Mouse (Mus musculus) embryonic facial prominence, embryonic 11.5 days (tissue): ENCODE measurements around the gene Rhbdd3. TPM values are rescaled to one million over a fixed set of nuclear protein-coding genes. Genes with fewer than 3 reads are reported as not detected.

ENCODE experiments used
- ATAC-seq: fragments of 200-750 bp; cut with Nextera tagmentation; replicated peaks from 2 replicates; pipeline ENCODE4 v1.8.0; 2017; ENCODE audit warnings: low read depth; ENCODE audit not compliant: insufficient number of reproducible peaks, low FRiP score, low TSS enrichment
- DNase-seq: peaks from one replicate; pipeline ENCODE4 v3.0.0-alpha.2; 2015; ENCODE audit warnings: low spot score
- H3K27ac ChIP-seq: fragments of 300-500 bp; sonication (generic); replicated peaks from 2 replicates; pipeline ENCODE4 v1.5.1; 2014; ENCODE audit warnings: mild to moderate bottlenecking, low read depth, low read length, control low read depth
- H3K27me3 ChIP-seq: fragments of 300-500 bp; sonication (generic); 2 replicates; pipeline ENCODE4 v1.6.1; 2014; ENCODE audit warnings: mild to moderate bottlenecking, low read length, moderate library complexity, mixed read lengths; ENCODE audit not compliant: control insufficient read depth, insufficient read depth
- H3K36me3 ChIP-seq: fragments of 300-500 bp; sonication (generic); replicated peaks from 2 replicates; pipeline ENCODE4 v1.6.1; 2014; ENCODE audit warnings: low read depth, mild to moderate bottlenecking, low read length, moderate library complexity, mixed read lengths; ENCODE audit not compliant: control insufficient read depth, insufficient read depth
- H3K4me1 ChIP-seq: fragments of 300-500 bp; sonication (generic); 2 replicates; pipeline ENCODE4 v1.6.1; 2014; ENCODE audit warnings: low read length, mixed read lengths; ENCODE audit not compliant: control insufficient read depth, insufficient read depth
- H3K4me2 ChIP-seq: fragments of 300-500 bp; sonication (generic); 2 replicates; pipeline ENCODE4 v1.6.1; 2014; ENCODE audit warnings: low read depth, mild to moderate bottlenecking, control low read depth, low read length, moderate library complexity
- H3K4me3 ChIP-seq: fragments of 300-500 bp; sonication (generic); 2 replicates; pipeline ENCODE4 v1.5.1; 2014; ENCODE audit warnings: low read depth, low read length, control low read depth
- H3K9ac ChIP-seq: fragments of 300-500 bp; sonication (generic); replicated peaks from 2 replicates; pipeline ENCODE4 v1.6.1; 2014; ENCODE audit warnings: mild to moderate bottlenecking, control low read depth, low read length
- H3K9me3 ChIP-seq: fragments of 300-500 bp; sonication (generic); replicated peaks from 2 replicates; pipeline ENCODE4 v1.6.1; 2016; ENCODE audit warnings: mild to moderate bottlenecking, low read length, inconsistent platforms, mixed read lengths; ENCODE audit not compliant: control insufficient read depth
- WGBS: fragments of 180-500 bp; shearing (Covaris S2); extraction: QIAGEN DNeasy Blood & Tissue Kit; methylation state at CpG from one replicate; pipeline ENCODE4 v1.1.7; 2014; 5-methylcytosine and 5-hydroxymethylcytosine counted together
- polyA plus RNA-seq: library from polyadenylated mRNA; unstranded; fragments of >200 nt; fragmentation: Nextera tagmentation; extraction: Ambion mirVana; gene quantifications from 2 replicates; pipeline ENCODE4 v1.2.1, GENCODE M21; 2014

Gene Rhbdd3
- polyA plus RNA-seq, 1 experiment from 2014 or later = 15.3 TPM

DNA sequence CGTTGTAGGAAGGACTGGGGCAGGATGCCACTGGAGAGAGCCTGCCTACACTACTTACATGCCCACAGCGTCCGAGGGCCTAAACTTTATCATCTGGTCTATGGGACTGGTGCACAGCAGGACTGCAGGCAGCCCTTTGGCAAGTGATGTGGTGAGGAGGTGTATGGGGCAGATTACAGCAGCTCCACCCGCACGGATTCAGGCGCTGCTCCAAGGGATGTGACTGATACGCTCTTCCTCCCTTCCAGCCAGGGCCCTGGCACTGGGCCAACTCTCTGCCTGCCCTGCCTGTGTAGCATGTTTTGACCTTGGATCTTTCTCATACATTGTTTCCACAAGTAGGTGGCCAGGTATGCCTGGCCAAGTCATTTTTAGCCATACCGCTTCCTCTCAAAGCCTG is 41.9 kb downstream of the Rhbdd3 start:
- WGBS = 69% methylated on average over 8 of the region's 8 CpGs
- no peak overlapping the region for H3K9ac ChIP-seq
- no peak for DNase-seq

DNA sequence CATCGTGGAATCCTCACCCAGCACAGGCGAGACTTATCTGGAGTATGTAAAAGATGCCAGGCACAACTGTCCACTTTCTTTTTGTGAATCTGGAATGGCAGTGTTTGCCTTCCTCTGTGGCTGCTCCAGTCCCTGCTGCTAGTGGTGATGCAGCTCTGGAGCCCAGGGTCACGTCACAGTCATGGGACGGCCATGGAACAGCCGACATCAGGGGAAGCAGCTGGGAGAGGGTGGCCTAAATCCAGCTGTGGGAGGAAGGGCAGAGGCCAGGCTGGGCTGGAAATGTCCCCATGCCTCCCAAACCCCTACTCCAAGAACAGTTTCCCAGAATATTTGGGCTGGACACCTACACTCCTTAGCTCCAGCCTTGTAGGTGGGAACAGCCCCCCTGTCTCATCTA is 42.5 kb downstream of the Rhbdd3 start:
- WGBS = 75% methylated on average over 5 of the region's 5 CpGs

More for the DNA sequence above, 41.9 kb downstream of the Rhbdd3 start:
- Histone ChIP-seq H3K27me3 (no peaks in the 10 kb centered on the region), H3K9me3 (no peaks in the 10 kb centered on the region), H3K4me1 (no peaks in the 10 kb centered on the region), H3K36me3 (no peaks in the 10 kb centered on the region), H3K27ac (no peak overlapping the region), H3K4me2 (no peak overlapping the region), H3K4me3 (no peak overlapping the region)
- ATAC-seq = no peak

DNA sequence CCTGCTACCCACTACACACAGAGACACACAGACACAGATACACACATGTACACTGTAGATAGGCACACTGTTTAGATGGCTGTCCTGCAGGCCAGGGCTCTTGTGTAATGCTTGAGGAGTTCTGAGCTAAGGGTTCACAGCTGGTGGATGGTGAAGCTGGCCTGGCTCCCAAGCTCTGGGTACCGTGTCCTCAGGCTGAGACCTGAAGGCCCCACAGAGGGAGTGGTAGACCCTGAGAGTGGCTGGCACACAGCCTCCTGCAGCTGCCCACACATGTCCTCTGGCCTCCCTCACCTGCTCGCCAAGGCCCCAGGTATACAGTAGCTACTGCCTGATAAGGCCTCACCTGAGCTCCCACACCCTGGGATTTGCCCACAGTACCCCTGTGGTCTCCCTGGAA is 43.2 kb downstream of the Rhbdd3 start:
- no peaks in the 10 kb centered on the region for H3K4me1 ChIP-seq
- no peak overlapping the region for H3K9ac ChIP-seq
- H3K4me2 ChIP-seq = no peak overlapping the region
- H3K9me3 ChIP-seq = no peaks in the 10 kb centered on the region
- H3K4me3 ChIP-seq = no peak overlapping the region
- H3K27me3 ChIP-seq = no peaks in the 10 kb centered on the region
- ATAC-seq (no peak), DNase-seq (no peak)
- no peaks in the 10 kb centered on the region for H3K36me3 ChIP-seq
- H3K27ac ChIP-seq = no peak overlapping the region
- 93% methylated on average over 2 of the region's 2 CpGs for WGBS

More for the DNA sequence above, 42.5 kb downstream of the Rhbdd3 start:
- no peaks in the 10 kb centered on the region for H3K4me1 ChIP-seq
- no peak overlapping the region for H3K4me3 ChIP-seq
- no peaks in the 10 kb centered on the region for H3K27me3 ChIP-seq
- no peak overlapping the region for H3K9ac ChIP-seq
- no peak overlapping the region for H3K4me2 ChIP-seq
- DNase-seq (no peak), ATAC-seq (no peak)
- H3K27ac ChIP-seq = no peak overlapping the region
- no peaks in the 10 kb centered on the region for H3K9me3 ChIP-seq
- H3K36me3 ChIP-seq = no peaks in the 10 kb centered on the region

DNA sequence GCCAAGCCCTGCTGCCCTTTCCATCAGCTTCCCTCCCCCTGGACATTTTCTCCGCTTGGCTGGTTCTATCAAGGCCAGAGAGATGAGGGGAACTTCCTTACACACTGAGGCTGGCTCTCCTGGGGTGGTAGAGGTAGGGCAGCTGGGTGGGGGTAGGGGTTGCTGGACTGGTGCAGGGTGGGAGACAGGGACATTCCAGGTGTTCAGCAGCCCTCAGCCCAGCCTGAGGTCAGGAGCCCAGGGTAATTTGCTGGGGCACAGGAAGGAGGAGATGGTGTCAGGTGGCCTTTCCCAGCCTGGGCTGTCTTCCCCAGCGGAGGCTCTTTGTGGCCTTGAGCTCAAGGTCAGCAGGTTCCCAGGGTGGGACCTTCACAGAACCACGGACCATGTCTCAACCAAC is 46.9 kb downstream of the Rhbdd3 start:
- WGBS = 46% methylated on average over 3 of the region's 3 CpGs
- Histone ChIP-seq H3K4me1 (no peaks in the 10 kb centered on the region), H3K27me3 (no peaks in the 10 kb centered on the region), H3K36me3 (no peaks in the 10 kb centered on the region), H3K9ac (no peak overlapping the region), H3K4me3 (no peak overlapping the region), H3K9me3 (no peaks in the 10 kb centered on the region), H3K27ac (no peak overlapping the region), H3K4me2 (no peak overlapping the region)
- no peak for ATAC-seq
- DNase-seq = no peak

DNA sequence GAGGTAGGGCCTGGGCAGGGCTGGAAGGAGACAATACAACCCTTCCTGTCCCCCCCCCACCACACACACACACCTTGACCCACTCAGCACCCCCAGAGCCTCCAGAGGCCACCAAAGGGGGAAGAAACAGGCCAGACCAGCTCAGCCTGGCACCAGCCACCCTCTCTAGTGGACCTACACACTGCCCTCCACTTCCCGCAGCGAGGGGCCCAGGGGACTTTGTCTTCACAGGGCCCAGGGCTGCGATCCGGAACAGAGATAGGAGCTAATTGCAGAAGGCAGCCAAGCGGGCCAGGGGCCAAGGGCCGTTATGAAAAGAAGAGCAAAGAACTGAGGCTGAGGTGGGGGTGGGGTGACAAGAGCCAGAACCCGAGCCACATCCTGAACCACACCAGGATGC is 50.5 kb downstream of the Rhbdd3 start:
- H3K27ac ChIP-seq = no peak overlapping the region

DNA sequence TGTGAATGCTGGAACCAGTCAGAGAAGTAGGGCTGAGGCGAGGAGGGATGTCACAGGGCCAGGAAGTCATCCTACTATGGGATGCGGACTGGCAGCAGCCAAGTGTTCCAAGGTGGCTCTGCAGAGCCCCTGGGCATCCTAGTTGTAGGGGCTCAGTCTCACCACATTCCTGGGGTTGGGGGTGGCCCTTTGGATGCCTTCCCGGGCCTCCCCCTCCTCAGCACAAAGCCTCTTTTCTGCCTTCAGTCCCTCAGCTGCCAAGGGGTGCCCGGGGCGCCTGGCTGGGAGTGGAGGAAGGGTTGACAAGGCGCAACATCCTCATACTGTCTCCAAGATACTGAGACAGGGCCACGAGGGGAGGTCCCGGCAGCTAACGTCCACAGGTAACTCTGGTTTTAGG is 51.2 kb downstream of the Rhbdd3 start:
- Histone ChIP-seq H3K36me3 (no peaks in the 10 kb centered on the region), H3K9me3 (no peaks in the 10 kb centered on the region), H3K4me3 (no peak overlapping the region), H3K4me2 (no peak overlapping the region), H3K4me1 (no peaks in the 10 kb centered on the region), H3K9ac (no peak overlapping the region), H3K27me3 (no peaks in the 10 kb centered on the region; the same call in 1 of the 2 replicates), H3K27ac (no peak overlapping the region)
- no peak for DNase-seq
- WGBS = 67% methylated on average over 9 of the region's 9 CpGs
- ATAC-seq = no peak

More for the DNA sequence above, 50.5 kb downstream of the Rhbdd3 start:
- H3K4me3 ChIP-seq = no peak overlapping the region
- no peaks in the 10 kb centered on the region for H3K36me3 ChIP-seq
- no peak overlapping the region for H3K4me2 ChIP-seq
- DNase-seq (no peak), ATAC-seq (no peak)
- no peak overlapping the region for H3K9ac ChIP-seq
- H3K9me3 ChIP-seq = no peaks in the 10 kb centered on the region
- H3K27me3 ChIP-seq = no peaks in the 10 kb centered on the region; the same call in 1 of the 2 replicates
- WGBS = 31% methylated on average over 7 of the region's 7 CpGs
- no peaks in the 10 kb centered on the region for H3K4me1 ChIP-seq

DNA sequence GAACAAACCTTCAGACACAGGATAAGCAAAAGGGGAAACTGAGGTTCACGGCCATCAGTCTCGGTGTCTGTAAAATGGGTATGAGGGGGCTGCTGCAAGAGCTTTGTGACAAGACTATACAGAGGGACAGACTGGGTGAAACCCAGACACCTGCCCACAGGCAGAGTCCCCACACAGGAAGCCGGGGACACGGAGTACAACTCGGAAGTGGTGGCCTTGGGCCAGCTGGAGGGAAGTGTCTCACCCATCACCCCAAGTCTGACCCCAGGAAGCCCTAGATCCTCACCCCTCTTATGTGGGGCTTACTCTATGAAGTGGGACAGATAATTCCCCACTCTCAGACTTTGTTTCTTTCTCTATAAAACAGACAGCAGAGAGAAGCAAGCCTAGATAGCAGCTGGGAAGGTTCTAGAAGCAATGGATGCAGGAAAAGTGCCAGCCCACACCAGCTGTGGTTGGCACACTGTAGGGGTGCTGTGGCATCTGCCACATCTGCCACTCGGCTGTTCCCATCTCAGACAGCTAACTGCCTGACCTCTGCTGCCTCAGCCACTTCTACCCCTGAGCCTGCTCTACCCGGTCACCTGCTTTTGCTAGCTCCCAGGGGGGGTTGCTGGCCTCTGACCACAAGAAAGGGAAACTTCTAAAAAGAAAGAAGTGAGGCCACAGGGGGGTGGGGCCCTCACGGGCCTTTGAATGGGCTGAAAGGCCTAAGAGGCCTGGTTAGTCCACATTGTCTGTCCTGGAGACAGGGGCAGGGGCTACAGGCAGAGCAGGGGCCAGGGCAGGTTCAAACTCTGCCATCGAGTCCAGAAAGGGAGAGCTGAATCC is 51.9 kb downstream of the Rhbdd3 start:
- Histone ChIP-seq H3K4me3 (no peak overlapping the region), H3K27me3 (no peaks in the 10 kb centered on the region; the same call in 1 of the 2 replicates), H3K27ac (no peak overlapping the region), H3K36me3 (no peaks in the 10 kb centered on the region), H3K4me1 (no peaks in the 10 kb centered on the region), H3K9me3 (no peaks in the 10 kb centered on the region), H3K9ac (no peak overlapping the region), H3K4me2 (no peak overlapping the region)
- DNase-seq (no peak), ATAC-seq (no peak)
- 58% methylated on average over 9 of the region's 9 CpGs for WGBS

DNA sequence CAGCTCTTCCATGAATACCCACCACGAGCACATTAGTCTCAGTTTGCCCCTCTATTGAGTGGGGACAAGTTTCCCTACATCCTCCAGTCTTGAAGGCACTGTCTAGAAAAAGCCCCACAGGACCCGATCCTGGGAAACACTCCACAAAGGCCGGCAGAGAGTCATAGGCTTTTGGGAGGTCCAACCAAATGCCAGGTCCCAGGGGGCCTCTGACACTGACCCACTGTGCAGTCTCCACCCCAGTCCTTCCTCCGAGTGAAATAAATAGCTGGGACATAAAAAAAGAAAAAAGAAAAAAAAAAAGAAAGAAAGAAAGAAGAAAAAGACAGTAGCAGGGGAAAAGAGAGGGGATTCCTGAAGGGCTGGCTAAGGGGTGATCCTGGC is 52.5 kb downstream of the Rhbdd3 start:
- Histone ChIP-seq H3K4me3 (peak overlapping the region; percentile 61), H3K4me2 (peak overlapping the region; percentile 91), H3K36me3 (no peaks in the 10 kb centered on the region), H3K9ac (no peak overlapping the region), H3K9me3 (no peaks in the 10 kb centered on the region), H3K27ac (no peak overlapping the region), H3K4me1 (no peaks in the 10 kb centered on the region), H3K27me3 (no peaks in the 10 kb centered on the region; the same call in 1 of the 2 replicates)
- ATAC-seq (no peak), DNase-seq (no peak)
- WGBS = 27% methylated on average over 4 of the region's 4 CpGs
